Mouse (Mus musculus) 3T3-L1 (cell line): ENCODE results near the gene Msrb1.

Experiments used
- DNase-seq: peaks from one replicate; pipeline ENCODE4 v3.0.0-alpha.2; 2015; ENCODE audit warnings: low read depth, low spot score

The Msrb1 gene

GRCm38 (mm10) chr17:24736330-24737051 lies at the start of gene Msrb1:
Msrb1 (plus strand) TSS chr17:24736642.
- peak; percentile 100 for DNase-seq

GRCm38 (mm10) chr17:24687146-24687595 lies 49.3 kb upstream of the Msrb1 start:
- DNase-seq: no peak

GRCm38 (mm10) chr17:24687599-24687998 lies 48.8 kb upstream of the Msrb1 start:
- DNase-seq: no peak

GRCm38 (mm10) chr17:24689251-24690081 lies 47.0 kb upstream of the Msrb1 start, which contains the start of gene Syngr3:
Syngr3 (minus strand) TSS chr17:24689955.
- DNase-seq: no peak

GRCm38 (mm10) chr17:24692385-24692784 lies 44.1 kb upstream of the Msrb1 start:
- no peak for DNase-seq

GRCm38 (mm10) chr17:24695326-24696010 lies 41.0 kb upstream of the Msrb1 start:
- DNase-seq: no peak

- peak; percentile 79 for DNase-seq
Measured at GRCm38 (mm10) chr17:24696011-24696697, 40.3 kb upstream of the Msrb1 start, which contains the start of the genes Gfer and Noxo1. Gfer (minus strand) TSS chr17:24696156. Noxo1 (plus strand) TSS chr17:24696234.

GRCm38 (mm10) chr17:24697985-24698384 lies 38.5 kb upstream of the Msrb1 start:
- peak; percentile 52 for DNase-seq

GRCm38 (mm10) chr17:24698715-24699114 lies 37.7 kb upstream of the Msrb1 start:
- DNase-seq: no peak

GRCm38 (mm10) chr17:24699473-24699872 lies 37.0 kb upstream of the Msrb1 start:
- no peak for DNase-seq

GRCm38 (mm10) chr17:24701251-24701650 lies 35.2 kb upstream of the Msrb1 start:
- no peak for DNase-seq

GRCm38 (mm10) chr17:24705821-24706220 lies 30.6 kb upstream of the Msrb1 start:
- DNase-seq: no peak

- DNase-seq: peak; percentile 94
Measured at GRCm38 (mm10) chr17:24706982-24707800, 29.3 kb upstream of the Msrb1 start, which contains the start of gene Tbl3. Tbl3 (minus strand) TSS chr17:24707660.

- no peak for DNase-seq
Measured at GRCm38 (mm10) chr17:24707801-24708425, 28.5 kb upstream of the Msrb1 start.

- peak; percentile 72 for DNase-seq
Measured at GRCm38 (mm10) chr17:24708646-24709045, 27.8 kb upstream of the Msrb1 start.

GRCm38 (mm10) chr17:24715556-24715955 lies 20.9 kb upstream of the Msrb1 start:
- no peak for DNase-seq

- DNase-seq: no peak
Measured at GRCm38 (mm10) chr17:24716166-24716682, 20.2 kb upstream of the Msrb1 start.

- no peak for DNase-seq
Measured at GRCm38 (mm10) chr17:24717943-24718342, 18.5 kb upstream of the Msrb1 start, which contains the start of the genes Rnf151 and Rps2. Rnf151 (minus strand) TSS chr17:24718063. Rps2 (plus strand) TSS chr17:24718116.

GRCm38 (mm10) chr17:24718938-24719337 lies 17.5 kb upstream of the Msrb1 start:
- peak; percentile 39 for DNase-seq
